Mouse (Mus musculus): ENCODE data around the gene Zfp994.
"Not testable (repeated sequence)": the region's sequence is repeated elsewhere in the genome, so short reads cannot be mapped to it uniquely, and the experiment has no call there.

Zfp994 gene

DNA sequence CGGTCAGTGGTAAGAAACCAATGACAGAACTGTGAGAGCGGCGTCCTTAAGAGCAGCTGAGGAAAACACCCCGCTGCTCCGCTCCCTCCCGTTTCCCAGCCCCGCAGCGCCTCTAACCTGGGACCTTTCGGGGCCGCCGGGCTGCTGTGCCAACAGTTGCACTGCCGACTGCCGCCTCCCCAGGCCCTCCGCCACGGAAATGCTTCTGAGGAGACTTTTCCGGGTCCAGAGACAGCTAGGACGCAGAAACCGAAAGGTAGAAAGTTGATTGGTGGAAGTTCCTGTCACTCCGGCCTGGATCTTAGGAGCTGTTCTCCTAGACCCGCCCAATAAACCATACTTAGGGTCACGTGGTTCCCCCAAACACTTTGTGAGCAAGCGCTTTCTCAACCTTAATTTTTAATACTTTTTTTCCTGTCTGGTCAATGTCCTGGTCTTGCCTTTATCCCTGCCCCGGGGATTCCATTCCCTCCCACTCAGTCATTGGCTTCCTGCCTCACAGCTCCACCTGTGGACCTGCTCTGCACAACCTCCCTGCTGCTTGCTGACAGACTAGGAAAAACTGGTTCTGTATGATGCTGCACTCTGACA lies at the start of gene Zfp994:
Gene Zfp994, minus strand, starts transcription at position 195 of the 591 bp plus-strand sequence.
- DNase-seq (ENCODE audit: low read depth, low spot score): peak; percentile 83

DNA sequence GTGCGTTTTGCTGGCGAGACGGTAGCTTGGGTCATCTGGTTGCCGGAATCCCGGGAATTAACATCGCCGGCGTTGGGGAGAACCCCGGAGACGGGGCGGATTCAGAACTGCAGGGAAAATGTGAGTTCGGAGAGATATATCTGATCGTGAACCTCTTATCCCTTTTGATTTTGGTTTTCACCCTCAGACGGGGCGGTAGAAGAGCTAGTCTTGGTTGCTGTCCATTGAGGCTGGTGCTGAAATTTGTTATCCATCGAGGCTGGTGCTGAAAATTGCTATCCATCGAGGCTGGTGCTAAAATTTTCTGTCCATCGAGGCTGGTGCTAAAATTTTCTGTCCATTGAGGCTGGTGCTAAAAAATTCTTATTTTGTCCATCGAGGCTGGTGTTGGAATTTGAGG lies 5.3 kb upstream of the Zfp994 start:
- DNase-seq (ENCODE audit: low read depth, low spot score): not testable (repeated sequence)

DNA sequence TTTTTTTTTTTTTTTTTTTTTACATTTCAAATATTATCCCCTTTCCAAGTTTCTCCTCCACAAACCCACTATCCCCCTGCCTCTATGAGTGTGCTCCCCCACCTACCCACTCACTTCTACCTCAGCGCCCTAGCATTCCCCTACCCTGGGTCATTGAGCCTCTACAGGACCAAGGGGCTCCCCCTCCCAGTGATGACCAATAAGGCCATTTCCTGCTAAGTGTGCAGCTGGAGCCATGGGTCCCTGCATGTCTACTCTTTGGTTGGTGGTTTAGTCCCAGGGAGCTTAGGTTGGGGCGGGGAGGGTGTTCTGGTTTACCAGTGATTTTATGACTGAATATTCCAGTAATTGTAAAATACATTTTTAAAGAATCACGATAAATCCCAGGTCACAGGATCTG lies 401 bp downstream of the Zfp994 start:
- not testable (repeated sequence) for DNase-seq (ENCODE audit: low read depth, low spot score)

DNA sequence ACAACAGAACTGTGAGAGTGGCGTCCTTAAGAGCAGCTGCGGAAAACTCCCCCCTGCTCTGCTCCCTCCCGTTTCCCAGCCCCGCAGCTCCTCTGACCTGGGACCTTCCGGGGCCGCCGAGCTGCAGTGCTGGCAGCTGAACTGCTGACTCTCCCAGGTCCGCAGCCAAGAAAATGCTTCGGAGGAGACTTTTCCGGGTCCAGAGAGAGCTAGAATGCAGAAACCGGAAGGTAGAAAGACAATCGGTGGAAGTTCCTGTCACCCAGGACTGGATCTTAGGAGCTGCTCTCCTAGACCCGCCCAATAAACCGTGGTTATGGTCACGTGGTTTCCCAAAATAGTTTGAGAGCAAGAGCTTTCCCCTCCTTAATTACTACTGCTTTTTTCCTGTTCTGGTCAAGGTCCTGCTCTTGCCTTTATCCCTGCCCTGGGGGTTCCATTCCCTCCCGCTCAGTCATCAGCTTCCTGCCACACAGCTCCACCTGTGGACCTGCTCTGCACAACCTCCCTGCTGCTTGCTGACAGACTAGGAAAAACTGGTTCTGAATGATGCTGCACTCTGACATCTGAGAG lies 59.6 kb downstream of the Zfp994 start, which contains the start of gene Zfp947:
Gene Zfp947, minus strand, starts transcription at position 469 of the 573 bp plus-strand sequence.
- not testable (repeated sequence) for DNase-seq (ENCODE audit: low read depth, low spot score)

DNA sequence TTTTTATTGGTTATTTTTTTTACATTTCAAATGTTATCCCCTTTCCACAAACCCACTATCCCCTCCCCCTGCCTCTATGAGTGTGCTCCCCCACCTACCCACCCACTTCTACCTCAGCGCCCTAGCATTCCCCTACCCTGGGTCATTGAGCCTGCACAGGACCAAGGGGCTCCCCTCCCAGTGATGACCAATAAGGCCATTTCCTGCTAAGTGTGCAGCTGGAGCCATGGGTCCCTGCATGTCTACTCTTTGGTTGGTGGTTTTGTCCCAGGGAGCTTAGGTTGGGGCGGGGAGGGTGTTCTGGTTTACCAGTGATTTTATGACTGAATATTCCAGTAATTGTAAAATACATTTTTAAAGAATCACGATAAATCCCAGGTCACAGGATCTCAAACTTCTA lies 60.1 kb downstream of the Zfp994 start:
- DNase-seq (ENCODE audit: low read depth, low spot score): not testable (repeated sequence)

DNA sequence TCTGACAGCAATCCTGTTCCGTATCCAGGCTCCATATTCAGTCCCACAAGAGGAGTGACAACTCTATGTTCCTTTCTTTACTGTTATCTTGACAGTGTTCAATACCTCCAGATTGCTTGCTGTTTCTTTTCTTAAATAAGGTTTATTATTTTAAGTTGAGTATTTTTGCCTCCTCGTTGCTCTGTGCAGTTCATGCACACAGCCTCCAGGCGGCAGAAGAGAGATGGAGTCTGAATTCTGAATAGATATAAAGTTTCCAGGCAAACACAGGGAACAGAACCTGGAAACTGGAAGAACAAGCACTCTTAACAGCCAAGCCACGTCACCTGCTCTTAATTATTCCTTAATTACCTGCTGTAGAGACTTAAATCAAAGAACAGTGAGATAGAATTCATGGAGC lies 71.5 kb downstream of the Zfp994 start:
- DNase-seq (ENCODE audit: low read depth, low spot score): not testable (repeated sequence)
